Mouse (Mus musculus): ENCODE measurements around the gene Trim33. TPM values are rescaled to one million over a fixed set of nuclear protein-coding genes. Genes with fewer than 3 reads are reported as not detected.

The Trim33 gene
- total and polyA plus RNA-seq, 3 experiments = 20.2 to 30.4 TPM; not detected in 1

DNA sequence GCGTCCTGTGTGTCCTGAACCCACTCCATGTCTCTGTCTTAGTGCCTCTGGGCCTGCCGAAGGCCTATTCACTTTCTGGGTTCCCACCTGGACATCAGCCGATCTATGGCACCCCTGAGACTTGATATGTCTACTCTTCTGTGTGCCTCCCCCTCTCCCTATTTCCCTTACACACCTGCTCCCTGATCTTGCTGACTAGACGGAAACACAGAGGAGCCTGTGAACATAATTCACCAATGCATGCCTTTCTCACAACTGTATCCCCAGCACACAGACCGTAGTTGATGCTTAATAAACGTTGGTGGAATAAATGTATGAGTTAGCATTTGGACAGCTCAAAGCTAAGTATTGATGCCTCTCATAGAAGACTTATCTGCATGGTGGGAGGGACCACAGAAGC lies 121.7 kb downstream of the Trim33 start:
- TF ChIP-seq SIN3A (IDR thresholded peaks at IDR 0.05; ENCODE audit: low read length) (no peak), CHD1 (IDR thresholded peaks at IDR 0.05; ENCODE audit: low read depth, low read length) (no peak), CTCF (IDR thresholded peaks at IDR 0.05 in 2 of 3, conservative IDR thresholded peaks at IDR 0.05 in 1 of 3; ENCODE audit: control insufficient read depth in 1 of 3, insufficient read depth in 1 of 3, low read depth in 2 of 3, low read length in 3 of 3, poor library complexity in 1 of 3, severe bottlenecking in 1 of 3) (no peak), NELFE (IDR thresholded peaks at IDR 0.05; ENCODE audit: low read depth, low read length) (no peak), TAL1 (IDR thresholded peaks at IDR 0.05; ENCODE audit: low read length) (no peak), UBTF (IDR thresholded peaks at IDR 0.05; ENCODE audit: borderline replicate concordance, insufficient read depth, low read depth, low read length) (no peak), GATA1 (IDR thresholded peaks at IDR 0.05; ENCODE audit: low read depth, low read length) (no peak), POLR2AphosphoS2 (IDR thresholded peaks at IDR 0.05; ENCODE audit: low read length) (no peak)
- Histone ChIP-seq H3K27ac (ENCODE audit: control insufficient read depth, low read depth, low read length) (no peak overlapping the region), H3K9ac (ENCODE audit: control insufficient read depth, low read depth, low read length, poor library complexity, severe bottlenecking) (no peak overlapping the region), H3K4me1 (ENCODE audit: control insufficient read depth in 1 of 2, insufficient read depth in 2 of 2, low read length in 2 of 2) (no peaks in the 10 kb centered on the region), H3K36me3 (ENCODE audit: control insufficient read depth in 1 of 2, insufficient read depth in 2 of 2, low read length in 2 of 2) (no peaks in the 10 kb centered on the region), H3K27me3 (ENCODE audit: control insufficient read depth in 1 of 2, insufficient read depth in 2 of 2, low read length in 2 of 2) (peaks cover 0 to 2% of the 10 kb centered on the region in 2 experiments; a peak in 1 of 4 replicates), H3K9me3 (replicated peaks; ENCODE audit: insufficient read depth, low read length) (no peaks in the 10 kb centered on the region), H3K4me3 (ENCODE audit: control insufficient read depth in 1 of 2, insufficient read depth in 1 of 2, low read depth in 2 of 2, low read length in 2 of 2) (no peak overlapping the region), H3K79me2 (ENCODE audit: control insufficient read depth, insufficient read depth, low read length, poor library complexity) (no peaks in the 10 kb centered on the region)
- no peak for DNase-seq (ENCODE audit: low read depth, low spot score)

DNA sequence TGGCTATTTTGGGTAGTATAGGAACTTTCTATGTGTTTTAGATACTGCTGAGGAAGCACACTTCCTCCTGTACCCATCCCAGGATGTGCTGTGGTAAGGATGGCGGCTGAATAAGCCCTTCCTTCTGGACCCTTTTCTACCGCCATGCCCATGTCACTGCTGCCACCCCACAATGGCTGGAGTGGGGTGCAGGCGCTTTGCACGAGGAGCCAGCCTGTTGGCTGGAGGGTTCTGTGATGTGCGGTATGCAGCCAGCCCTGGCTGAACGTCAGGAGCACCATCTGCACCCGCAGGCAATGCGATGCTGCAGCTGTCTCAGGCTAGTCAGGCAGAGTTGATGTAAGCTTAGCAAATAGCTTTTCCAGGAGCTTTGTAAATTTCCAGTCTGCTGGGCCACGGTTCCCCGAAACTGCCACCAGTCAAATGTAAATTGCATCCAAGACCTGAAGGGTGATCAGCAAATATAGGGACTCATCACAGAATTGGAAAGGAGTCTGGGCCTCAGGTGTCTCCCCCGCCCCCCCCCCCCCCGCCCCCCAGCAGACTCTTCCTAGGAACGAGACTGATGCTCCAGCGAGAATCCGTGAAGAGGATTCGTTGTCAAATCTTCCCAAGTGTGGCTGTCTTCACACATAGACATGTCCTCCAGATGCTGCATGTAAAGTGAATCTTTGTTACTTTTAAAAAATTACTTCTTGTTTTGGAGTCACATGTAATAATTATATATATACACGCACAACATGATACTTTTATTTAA lies 122.4 kb downstream of the Trim33 start:
- no peak overlapping the region for H3K4me3 ChIP-seq (ENCODE audit: control insufficient read depth in 1 of 2, insufficient read depth in 1 of 2, low read depth in 2 of 2, low read length in 2 of 2)
- H3K27ac ChIP-seq (ENCODE audit: control insufficient read depth, low read depth, low read length) = no peak overlapping the region
- no peak for DNase-seq (ENCODE audit: low read depth, low spot score)

More for the DNA sequence above, 122.4 kb downstream of the Trim33 start:
- H3K9ac ChIP-seq (ENCODE audit: control insufficient read depth, low read depth, low read length, poor library complexity, severe bottlenecking) = no peak overlapping the region
- no peak for TF ChIP-seq TCF12 (IDR thresholded peaks at IDR 0.05; ENCODE audit: low read depth, low read length)
- TF ChIP-seq GABPA (IDR thresholded peaks at IDR 0.05; ENCODE audit: low read depth, low read length) = no peak
- no peak for TF ChIP-seq RCOR1 (IDR thresholded peaks at IDR 0.05; ENCODE audit: low read depth, low read length)
- no peak for TF ChIP-seq NELFE (IDR thresholded peaks at IDR 0.05; ENCODE audit: low read depth, low read length)
- no peak for TF ChIP-seq USF1 (IDR thresholded peaks at IDR 0.05; ENCODE audit: low read depth, low read length)
- no peak for TF ChIP-seq MAX (IDR thresholded peaks at IDR 0.05; ENCODE audit: low read length)
- no peak for TF ChIP-seq MXI1 (IDR thresholded peaks at IDR 0.05; ENCODE audit: low read depth, low read length)
- no peak for TF ChIP-seq USF2 (IDR thresholded peaks at IDR 0.05; ENCODE audit: borderline replicate concordance in 1 of 2, insufficient read depth in 1 of 2, low read depth in 1 of 2, low read length in 2 of 2)
- TF ChIP-seq EP300 (IDR thresholded peaks at IDR 0.05; ENCODE audit: low read depth in 1 of 2, low read length in 2 of 2) = no peak
- no peak for TF ChIP-seq GATA1 (IDR thresholded peaks at IDR 0.05; ENCODE audit: low read depth, low read length)
- TF ChIP-seq RAD21 (IDR thresholded peaks at IDR 0.05; ENCODE audit: low read depth, low read length) = no peak
- TF ChIP-seq MAZ (IDR thresholded peaks at IDR 0.05; ENCODE audit: low read depth, low read length) = no peak
- TF ChIP-seq MAFK (IDR thresholded peaks at IDR 0.05; ENCODE audit: borderline replicate concordance, low read depth, low read length) = no peak
- no peak for TF ChIP-seq HCFC1 (IDR thresholded peaks at IDR 0.05; ENCODE audit: low read depth, low read length)
- TF ChIP-seq CHD1 (IDR thresholded peaks at IDR 0.05; ENCODE audit: low read depth, low read length) = no peak
- no peak for TF ChIP-seq ELF1 (IDR thresholded peaks at IDR 0.05; ENCODE audit: low read depth, low read length)
- no peak for TF ChIP-seq ETS1 (IDR thresholded peaks at IDR 0.05; ENCODE audit: low read depth, low read length)
- no peak for TF ChIP-seq NRF1 (IDR thresholded peaks at IDR 0.05; ENCODE audit: insufficient read depth, low read depth, low read length, poor library complexity, severe bottlenecking)
- H3K4me1 ChIP-seq (ENCODE audit: control insufficient read depth in 1 of 2, insufficient read depth in 2 of 2, low read length in 2 of 2) = no peaks in the 10 kb centered on the region
- no peaks in the 10 kb centered on the region for H3K36me3 ChIP-seq (ENCODE audit: control insufficient read depth in 1 of 2, insufficient read depth in 2 of 2, low read length in 2 of 2)
- no peaks in the 10 kb centered on the region for H3K79me2 ChIP-seq (ENCODE audit: control insufficient read depth, insufficient read depth, low read length, poor library complexity)
- H3K27me3 ChIP-seq (ENCODE audit: control insufficient read depth in 1 of 2, insufficient read depth in 2 of 2, low read length in 2 of 2) = peaks cover 0 to 2% of the 10 kb centered on the region in 2 experiments; a peak in 1 of 4 replicates
- no peaks in the 10 kb centered on the region for H3K9me3 ChIP-seq (replicated peaks; ENCODE audit: insufficient read depth, low read length)

All from MEL (cell line).